Mouse (Mus musculus) thymus, postnatal 0 days (tissue): ENCODE results near the gene Foxn3. TPM values are rescaled to one million over a fixed set of nuclear protein-coding genes. Genes with fewer than 3 reads are reported as not detected.
A peak's percentile ranks its signal among the peaks of the same experiment; 100 is the strongest.

Source experiments
- DNase-seq: peaks from one replicate; pipeline ENCODE4 v3.0.0-alpha.2; 2015; ENCODE audit warnings: low spot score
- polyA plus RNA-seq: library from polyadenylated mRNA; unstranded; fragments of >200 nt; fragmentation: Nextera tagmentation; extraction: Ambion mirVana; gene quantifications from 2 replicates; pipeline ENCODE4 v1.2.1, GENCODE M21; 2015

Foxn3 gene
- 85.0 and 119 TPM in 2 replicates for polyA plus RNA-seq

DNA sequence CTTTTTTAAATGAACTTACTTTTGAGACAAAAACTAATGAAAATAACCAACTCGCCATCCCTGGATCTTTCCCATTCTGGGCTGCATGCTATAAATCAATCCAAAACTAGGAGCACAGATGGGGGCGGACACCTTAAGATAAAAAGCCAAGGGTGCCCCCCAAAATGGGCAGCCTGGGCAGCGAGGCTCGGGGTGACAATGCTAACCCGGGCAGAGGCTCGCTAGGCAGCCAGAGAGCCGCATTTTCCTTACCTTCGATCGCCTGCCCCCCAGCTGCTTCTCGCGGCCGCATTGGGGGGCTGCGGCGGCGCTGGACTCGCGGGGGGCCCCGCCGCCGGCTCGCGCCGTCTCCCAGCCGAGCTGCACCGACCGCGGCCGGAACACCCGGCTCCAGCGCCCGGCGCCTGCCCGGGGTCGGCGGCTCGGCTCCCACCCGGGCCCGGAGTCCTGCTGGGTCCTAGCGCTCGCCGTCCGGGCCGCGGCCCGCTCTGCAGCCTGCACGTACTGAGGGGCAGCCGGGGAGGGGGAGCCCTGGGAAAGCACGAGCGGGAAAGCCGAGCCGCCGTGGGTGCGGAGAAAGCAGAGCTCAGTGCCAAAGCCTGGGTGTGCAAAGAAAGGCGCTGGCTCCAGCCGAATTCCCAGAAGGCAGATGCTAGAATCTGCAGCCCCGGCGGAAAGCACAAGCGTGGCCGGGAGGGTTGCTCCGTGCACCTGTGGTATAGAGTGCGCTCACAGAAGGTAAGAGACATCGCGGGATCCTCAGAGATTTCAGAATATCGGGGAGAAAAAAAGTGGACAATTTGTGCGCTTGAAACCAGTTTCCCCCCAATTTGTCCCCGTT, at the start of gene Foxn3:
Gene Foxn3, minus strand, starts transcription at position 364 of the 841 bp plus-strand sequence.
- DNase-seq: peak; percentile 73

DNA sequence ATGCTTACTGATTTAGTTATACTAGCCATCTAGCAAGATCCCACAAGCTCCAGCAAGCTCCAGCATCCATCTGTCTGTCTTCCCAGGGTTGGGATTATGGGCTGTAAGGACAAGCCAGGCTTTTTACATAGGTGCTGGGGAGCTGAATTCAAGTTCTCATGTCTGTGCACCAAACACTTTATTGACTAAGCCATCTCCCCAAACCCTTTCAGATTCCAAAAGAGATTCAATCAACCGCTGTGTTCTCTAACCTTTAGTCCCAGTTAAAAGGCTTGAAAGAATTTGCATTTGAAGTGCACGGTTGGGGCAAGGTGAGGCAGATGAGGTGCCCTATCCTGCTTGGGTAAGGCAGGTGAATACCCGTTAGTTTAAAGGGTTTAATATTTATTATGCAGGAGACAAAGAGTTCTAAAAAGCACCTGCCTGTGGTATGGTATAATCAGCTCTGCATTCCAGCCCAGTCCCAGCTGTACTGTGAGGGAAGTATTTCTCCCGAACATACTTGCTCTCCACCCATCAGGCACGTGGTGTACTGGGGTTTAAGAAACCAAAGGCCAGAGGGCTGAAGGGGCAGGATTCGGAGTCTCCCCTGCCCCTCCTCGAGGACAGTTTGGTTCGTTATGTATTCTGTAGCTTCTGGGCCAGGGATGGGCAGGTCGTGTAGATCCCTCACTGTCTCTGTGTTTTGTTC, 48.9 kb upstream of the Foxn3 start:
- DNase-seq: no peak

- DNase-seq: no peak
Observed at GRCm38 (mm10) chr12:99610868-99611267, 47.5 kb upstream of the Foxn3 start.

DNA sequence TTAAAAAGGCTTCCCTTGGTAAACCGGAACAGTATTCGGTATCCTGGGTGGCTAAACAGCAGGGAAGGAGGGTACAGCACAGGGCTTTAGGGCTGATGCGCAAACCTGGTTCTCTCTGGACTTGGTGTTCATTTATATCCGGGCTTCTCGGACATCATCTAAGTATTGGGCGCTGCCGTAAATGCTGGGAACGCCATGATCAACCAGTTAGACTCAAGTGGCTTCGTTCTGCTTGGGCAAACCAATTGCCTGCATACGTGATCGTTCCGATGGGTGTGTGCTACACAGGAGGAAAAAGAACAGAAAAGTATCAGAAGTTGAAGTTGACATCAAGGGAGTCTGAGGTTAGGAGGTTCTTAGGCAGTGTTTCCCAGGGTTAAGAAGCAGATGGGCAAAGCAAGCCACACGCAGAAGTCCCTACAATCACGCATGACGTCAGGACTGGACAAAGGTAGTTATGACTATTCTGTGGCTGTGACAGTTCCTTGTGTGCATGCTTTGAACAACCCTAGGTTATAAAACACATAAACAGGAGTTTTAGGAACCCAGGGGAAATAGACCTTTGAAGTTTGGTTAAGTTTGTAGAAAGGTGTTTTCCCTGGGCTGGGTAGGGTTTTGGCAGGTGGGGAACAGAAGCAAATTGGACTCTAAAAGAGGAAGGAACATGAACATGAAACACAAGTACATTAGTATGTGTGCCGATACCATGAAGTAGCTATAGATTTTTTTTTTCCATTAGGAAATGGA, 46.9 kb upstream of the Foxn3 start:
- no peak for DNase-seq

- no peak for DNase-seq
Observed at GRCm38 (mm10) chr12:99609643-99610042, 46.3 kb upstream of the Foxn3 start.

DNA sequence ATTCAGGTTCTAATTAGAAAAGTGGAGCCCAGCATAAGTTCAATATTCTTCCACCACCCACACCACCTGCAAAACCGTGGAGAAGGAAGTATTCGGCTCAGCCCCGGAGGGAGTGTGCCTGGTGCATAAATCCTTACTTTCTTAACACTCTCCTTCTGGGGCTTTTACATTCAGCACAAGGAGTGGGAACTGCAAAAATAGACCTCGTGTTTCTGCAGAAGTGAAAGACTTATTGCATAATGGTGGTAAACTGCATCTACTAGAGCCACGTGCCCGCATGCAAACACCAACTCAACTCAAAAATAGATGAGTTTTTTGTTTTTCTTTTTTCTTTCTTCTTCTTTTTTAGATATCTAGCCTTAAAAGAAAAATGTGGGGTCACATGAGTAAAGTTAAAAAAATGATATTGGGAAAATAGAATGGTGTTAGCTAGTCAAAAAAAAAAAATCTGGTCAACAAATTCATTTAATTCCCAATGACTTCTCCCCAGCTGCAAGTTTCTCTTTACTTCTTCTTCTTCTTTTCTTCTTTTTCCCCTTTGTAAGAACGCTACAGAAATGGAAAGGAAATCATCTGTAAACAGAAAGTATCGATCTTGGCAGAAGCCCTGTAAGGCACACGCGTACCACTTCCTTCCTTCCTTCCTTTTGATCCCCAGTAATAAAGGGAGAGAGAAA, 45.0 kb upstream of the Foxn3 start:
- DNase-seq: no peak

DNA sequence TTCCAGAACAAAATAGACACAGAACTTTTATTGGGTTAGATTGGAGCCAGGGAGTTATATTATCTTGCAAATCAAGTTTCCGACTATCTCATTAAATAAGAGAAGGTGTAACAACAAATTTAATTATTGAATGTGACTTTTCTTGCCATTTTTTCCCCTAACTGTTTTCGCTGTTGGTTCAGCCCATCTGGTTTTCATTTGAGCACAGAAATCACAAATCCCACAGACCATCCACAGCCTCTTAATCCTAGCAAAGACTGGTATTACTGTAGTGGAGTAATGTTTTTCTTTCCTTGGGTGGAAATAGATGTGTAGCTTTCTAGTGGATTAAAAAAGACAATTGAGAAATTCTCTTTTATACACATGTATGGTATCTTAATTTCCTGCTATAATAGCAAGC, 40.0 kb upstream of the Foxn3 start:
- DNase-seq: no peak

DNA sequence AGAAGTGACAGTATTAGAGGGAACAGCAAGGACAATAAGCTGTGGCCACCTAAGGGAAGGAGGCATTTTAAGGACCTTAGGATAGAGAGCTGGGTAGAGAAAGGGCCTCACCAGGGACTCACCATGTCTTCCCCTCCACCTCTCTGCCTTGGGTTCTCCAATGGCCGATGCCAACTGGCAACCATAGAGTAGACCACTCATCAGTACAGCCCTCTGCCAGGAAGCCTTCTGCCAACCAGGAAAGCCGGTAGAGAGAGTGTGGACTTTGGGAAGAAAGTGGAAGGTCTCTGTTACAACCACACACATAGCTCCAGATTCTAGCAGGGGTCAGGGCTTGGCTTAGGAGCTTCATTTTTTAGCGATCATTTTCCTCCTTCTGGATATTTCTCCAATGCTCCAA, 38.5 kb upstream of the Foxn3 start:
- DNase-seq: no peak

GRCm38 (mm10) chr12:99601392-99601791, 38.0 kb upstream of the Foxn3 start:
- no peak for DNase-seq

DNA sequence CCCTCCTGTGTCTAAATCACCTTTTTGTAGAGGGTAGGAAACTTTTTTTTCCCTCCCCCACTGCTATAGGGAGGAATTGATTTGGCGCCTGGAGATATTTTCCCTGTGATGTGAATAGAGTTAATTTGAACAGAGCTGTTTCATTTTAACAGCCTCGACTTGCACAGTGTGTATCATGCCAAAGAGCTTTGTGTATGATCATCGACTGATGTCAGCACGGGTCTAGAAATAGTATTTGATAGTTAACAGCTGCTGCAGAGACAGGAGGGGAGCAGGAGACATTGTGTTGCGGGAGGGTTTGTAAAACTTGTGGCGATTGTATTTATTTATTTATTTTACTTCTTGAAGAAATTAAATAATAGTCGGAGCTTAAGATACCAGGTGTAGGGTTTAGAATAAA, 36.2 kb upstream of the Foxn3 start:
- no peak for DNase-seq

- DNase-seq: no peak
Observed at GRCm38 (mm10) chr12:99596397-99596796, 33.0 kb upstream of the Foxn3 start.

DNA sequence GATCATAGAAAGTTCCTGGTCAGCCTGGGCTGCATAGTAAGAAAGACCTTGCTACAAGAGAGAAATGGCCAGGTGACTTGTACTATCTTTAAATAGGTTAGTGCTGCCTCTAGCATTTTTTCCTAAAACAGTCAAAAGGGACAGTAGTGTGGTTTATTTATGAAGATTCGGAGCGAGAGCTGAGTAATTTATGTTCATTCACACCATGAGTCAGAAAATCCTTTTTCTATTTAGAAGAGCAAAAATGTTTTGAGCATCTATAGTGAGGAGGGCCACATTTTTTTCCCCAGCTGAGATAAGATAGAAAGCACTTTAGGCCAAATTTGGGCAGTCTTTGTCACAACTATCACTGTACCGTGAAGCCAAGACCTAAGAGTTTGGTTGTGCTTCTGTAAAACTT, 24.0 kb upstream of the Foxn3 start:
- DNase-seq: no peak

GRCm38 (mm10) chr12:99579989-99580388, 16.6 kb upstream of the Foxn3 start:
- DNase-seq: no peak

DNA sequence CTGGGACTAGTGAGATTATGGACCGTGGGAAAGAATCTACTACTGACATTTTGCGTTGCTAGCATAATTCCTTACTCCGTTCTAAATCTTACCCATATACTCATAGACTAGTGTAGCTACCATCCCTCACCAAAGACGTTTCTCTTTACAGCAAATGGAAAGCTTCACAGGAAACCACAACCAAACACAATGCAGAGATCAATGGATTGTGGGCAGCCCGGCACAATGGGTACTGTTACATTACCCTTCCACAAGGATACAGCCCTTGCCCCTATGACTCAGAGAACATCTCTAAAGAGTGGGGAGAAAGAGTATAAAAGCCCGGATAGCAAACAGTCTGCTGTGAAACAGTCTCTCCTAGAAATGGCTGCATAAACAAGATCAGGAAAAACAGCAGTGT, 13.3 kb upstream of the Foxn3 start:
- DNase-seq: peak; percentile 65

DNA sequence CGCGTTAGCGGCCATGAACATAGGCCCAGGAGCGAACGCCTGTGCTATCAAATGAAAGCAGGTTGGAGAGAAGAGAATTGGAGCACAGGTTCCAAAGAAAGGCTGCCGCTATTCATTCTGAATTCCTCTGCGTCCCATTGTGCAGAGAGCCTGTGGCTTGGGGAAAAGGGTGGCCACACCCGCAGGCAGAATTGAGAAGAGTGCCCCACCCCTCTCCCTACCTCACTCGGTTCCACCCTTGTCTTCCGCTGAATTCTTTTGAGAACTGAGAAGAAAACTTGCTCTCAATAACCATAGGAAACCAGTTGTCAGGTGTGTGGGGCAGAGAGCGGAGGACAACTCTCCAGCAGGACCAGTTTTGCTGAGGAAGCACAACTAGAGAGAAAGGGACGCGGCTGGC, 10.9 kb upstream of the Foxn3 start:
- no peak for DNase-seq

- DNase-seq: no peak
Observed at GRCm38 (mm10) chr12:99573036-99573435, 9.7 kb upstream of the Foxn3 start.

GRCm38 (mm10) chr12:99571999-99572398, 8.6 kb upstream of the Foxn3 start:
- DNase-seq: no peak

GRCm38 (mm10) chr12:99570197-99570956, 7.0 kb upstream of the Foxn3 start:
- no peak for DNase-seq

DNA sequence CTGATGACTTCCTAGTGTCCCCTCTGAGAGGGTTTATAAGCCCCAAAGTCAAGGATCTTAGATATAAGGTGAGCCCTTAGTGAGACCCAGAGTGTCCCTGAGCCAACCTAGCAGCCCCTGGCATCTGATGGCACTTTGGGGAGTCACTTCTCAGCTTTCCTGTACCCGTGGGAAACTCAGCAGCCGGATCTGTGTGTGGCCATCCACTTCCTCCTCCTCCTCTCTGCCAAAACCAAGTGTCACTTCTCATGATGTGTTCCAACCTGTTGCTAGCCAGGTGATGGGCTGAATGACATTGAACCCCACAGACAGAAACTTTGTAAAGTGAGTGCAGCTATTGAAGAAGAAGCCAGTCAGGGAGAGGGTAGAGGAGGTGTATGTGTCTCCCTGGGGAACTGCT, 2.2 kb upstream of the Foxn3 start:
- peak; percentile 34 for DNase-seq

GRCm38 (mm10) chr12:99564301-99564910, 1.0 kb upstream of the Foxn3 start:
- DNase-seq: peak; percentile 54
